Mouse (Mus musculus) liver, embryonic 12.5 days (tissue): ENCODE measurements around the gene 4921524J17Rik. TPM values are rescaled to one million over a fixed set of nuclear protein-coding genes. Genes with fewer than 3 reads are reported as not detected.

Experiments
- ATAC-seq: fragments of 200-750 bp; cut with Nextera tagmentation; 2 replicates; pipeline ENCODE4 v1.8.0; 2017; ENCODE audit warnings: moderate number of reproducible peaks, mild to moderate bottlenecking, moderate library complexity
- H3K27ac ChIP-seq: fragments of 300-500 bp; sonication (generic); 2 replicates; pipeline ENCODE4 v1.5.1; 2016; ENCODE audit warnings: mild to moderate bottlenecking
- H3K27me3 ChIP-seq: fragments of 300-500 bp; sonication (generic); replicated peaks from 2 replicates; pipeline ENCODE4 v1.6.1; 2016; ENCODE audit warnings: mild to moderate bottlenecking, moderate library complexity
- H3K36me3 ChIP-seq: fragments of 300-500 bp; sonication (generic); 2 replicates; pipeline ENCODE4 v1.6.1; 2016; ENCODE audit warnings: mild to moderate bottlenecking, moderate library complexity
- H3K4me1 ChIP-seq: fragments of 300-500 bp; sonication (generic); 2 replicates; pipeline ENCODE4 v1.6.1; 2016
- H3K4me2 ChIP-seq: fragments of 300-500 bp; sonication (generic); 2 replicates; pipeline ENCODE4 v1.6.1; 2016; ENCODE audit warnings: mild to moderate bottlenecking, moderate library complexity
- H3K4me3 ChIP-seq: fragments of 300-500 bp; sonication (generic); 2 replicates; pipeline ENCODE4 v1.5.1; 2016; ENCODE audit warnings: mild to moderate bottlenecking, moderate library complexity
- H3K9ac ChIP-seq: fragments of 300-500 bp; sonication (generic); 2 replicates; pipeline ENCODE4 v1.6.1; 2016; ENCODE audit warnings: mild to moderate bottlenecking, moderate library complexity
- H3K9me3 ChIP-seq: fragments of 300-500 bp; sonication (generic); replicated peaks from 2 replicates; pipeline ENCODE4 v1.6.1; 2016; ENCODE audit warnings: mild to moderate bottlenecking, moderate library complexity
- WGBS: fragments of 180-500 bp; shearing (Covaris S2); methylation state at CpG from one replicate; pipeline ENCODE4 v1.1.7; 2016; ENCODE audit not compliant: insufficient replicate concordance; 5-methylcytosine and 5-hydroxymethylcytosine counted together
- polyA plus RNA-seq: library from polyadenylated mRNA; unstranded; fragments of >200 nt; fragmentation: Nextera tagmentation; extraction: Ambion mirVana; gene quantifications from 2 replicates; pipeline ENCODE4 v1.2.1, GENCODE M21; 2016

4921524J17Rik gene
- polyA plus RNA-seq, 1 experiment from 2014 or later: 25.3 TPM

DNA sequence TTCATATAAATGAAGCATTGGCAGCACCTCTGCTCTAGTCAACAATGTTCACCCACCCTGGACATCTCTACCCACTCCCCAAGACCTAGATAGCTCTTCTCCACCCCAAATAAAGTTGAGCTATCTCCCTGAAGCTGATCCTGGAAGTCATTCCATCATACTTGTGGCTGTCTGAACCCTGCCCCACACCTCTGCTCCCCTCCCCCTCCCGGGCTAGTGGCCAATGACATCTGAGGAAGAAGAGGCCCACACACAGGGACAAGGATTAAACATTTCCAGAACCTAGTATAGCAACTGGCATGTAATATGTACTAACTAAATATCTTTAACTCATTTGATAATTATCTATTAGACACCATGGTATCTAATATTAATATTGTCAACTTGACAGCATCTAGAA is 29.8 kb upstream of the 4921524J17Rik start:
- Histone ChIP-seq H3K27ac (no peak overlapping the region), H3K4me1 (peaks cover 12% of the 10 kb centered on the region), H3K9ac (no peak overlapping the region), H3K27me3 (no peaks in the 10 kb centered on the region), H3K9me3 (no peaks in the 10 kb centered on the region), H3K36me3 (no peaks in the 10 kb centered on the region), H3K4me2 (no peak overlapping the region), H3K4me3 (no peak overlapping the region)
- WGBS: 65% methylated on average over 1 of the region's 1 CpGs
- ATAC-seq: no peak

DNA sequence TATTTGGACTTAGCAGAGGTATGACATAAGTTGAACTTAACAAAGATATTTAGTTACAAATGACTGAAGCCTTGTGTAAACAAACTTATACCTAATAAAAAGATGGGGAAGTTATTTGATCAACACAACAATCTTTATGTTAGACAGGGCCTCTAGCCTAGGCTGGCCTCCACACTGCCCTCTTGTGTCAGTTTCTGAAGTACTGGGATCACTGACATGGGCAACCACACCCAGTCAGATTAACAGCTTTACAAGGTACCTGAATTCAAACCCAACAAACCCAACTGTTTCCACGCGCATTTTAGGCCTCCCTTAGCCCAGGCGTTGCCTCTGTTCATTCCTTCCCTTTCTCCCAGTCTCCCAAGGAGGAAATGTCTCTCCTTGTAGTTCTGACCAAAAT is 28.7 kb upstream of the 4921524J17Rik start:
- no peak for ATAC-seq
- H3K4me2 ChIP-seq: no peak overlapping the region
- WGBS: 62% methylated on average over 3 of the region's 3 CpGs
- no peak overlapping the region for H3K4me3 ChIP-seq
- H3K27me3 ChIP-seq: no peaks in the 10 kb centered on the region
- peaks cover 12% of the 10 kb centered on the region for H3K4me1 ChIP-seq
- no peak overlapping the region for H3K9ac ChIP-seq
- H3K27ac ChIP-seq: no peak overlapping the region
- no peaks in the 10 kb centered on the region for H3K36me3 ChIP-seq
- H3K9me3 ChIP-seq: no peaks in the 10 kb centered on the region

DNA sequence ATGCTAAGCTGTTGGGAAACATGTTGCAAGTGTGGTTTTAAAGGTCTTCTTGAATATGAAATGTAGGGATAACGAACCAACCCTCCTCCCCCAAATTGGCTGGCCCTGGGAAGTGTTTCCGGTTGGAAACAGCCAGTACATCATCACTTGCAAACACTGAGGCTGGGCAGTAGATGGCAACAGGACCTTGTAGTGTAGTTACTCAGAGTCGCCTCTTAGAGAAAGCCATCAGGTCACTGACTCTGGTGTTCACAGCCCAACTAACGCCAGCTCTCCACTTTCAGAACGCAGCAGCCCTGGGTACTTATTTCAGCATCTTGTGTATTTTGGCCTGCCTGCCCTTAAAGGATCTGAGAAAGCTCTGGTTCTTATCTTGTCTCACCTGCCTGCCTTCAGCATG is 28.2 kb upstream of the 4921524J17Rik start:
- Histone ChIP-seq H3K4me3 (no peak overlapping the region), H3K9me3 (no peaks in the 10 kb centered on the region), H3K36me3 (no peaks in the 10 kb centered on the region), H3K9ac (no peak overlapping the region), H3K27me3 (no peaks in the 10 kb centered on the region), H3K4me1 (peaks cover 12% of the 10 kb centered on the region), H3K4me2 (no peak overlapping the region), H3K27ac (no peak overlapping the region)
- WGBS: 46% methylated on average over 5 of the region's 5 CpGs
- ATAC-seq: no peak

DNA sequence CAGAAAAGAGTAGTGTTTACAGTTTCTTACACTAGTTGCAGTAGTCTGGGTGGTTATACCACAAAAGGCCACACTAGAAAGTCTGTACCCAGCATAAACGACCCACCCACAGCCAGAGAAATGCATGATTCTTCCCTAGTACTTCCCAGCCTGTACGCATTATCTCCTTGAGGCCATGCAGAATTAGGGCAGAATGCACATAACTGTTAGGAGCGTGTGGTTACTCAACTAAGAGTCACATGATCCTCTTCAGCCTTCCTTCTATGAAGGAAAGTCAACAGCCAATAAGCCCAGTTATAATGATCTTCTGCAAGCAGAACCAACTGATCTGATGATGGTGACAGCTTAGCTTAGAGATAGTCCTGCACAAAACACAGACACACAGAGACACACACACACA is 26.9 kb upstream of the 4921524J17Rik start:
- H3K4me1 ChIP-seq: peaks cover 12% of the 10 kb centered on the region
- no peak overlapping the region for H3K9ac ChIP-seq
- no peaks in the 10 kb centered on the region for H3K9me3 ChIP-seq
- 0 out of 2 replicates have a peak, but pooled peaks cover 3% of the 10 kb centered on the region for H3K27me3 ChIP-seq
- peak; percentile 53; the same call in 1 of the 2 replicates for ATAC-seq
- H3K36me3 ChIP-seq: no peaks in the 10 kb centered on the region
- 27% methylated on average over 3 of the region's 3 CpGs for WGBS
- H3K4me3 ChIP-seq: no peak overlapping the region
- H3K4me2 ChIP-seq: no peak overlapping the region
- no peak overlapping the region for H3K27ac ChIP-seq

DNA sequence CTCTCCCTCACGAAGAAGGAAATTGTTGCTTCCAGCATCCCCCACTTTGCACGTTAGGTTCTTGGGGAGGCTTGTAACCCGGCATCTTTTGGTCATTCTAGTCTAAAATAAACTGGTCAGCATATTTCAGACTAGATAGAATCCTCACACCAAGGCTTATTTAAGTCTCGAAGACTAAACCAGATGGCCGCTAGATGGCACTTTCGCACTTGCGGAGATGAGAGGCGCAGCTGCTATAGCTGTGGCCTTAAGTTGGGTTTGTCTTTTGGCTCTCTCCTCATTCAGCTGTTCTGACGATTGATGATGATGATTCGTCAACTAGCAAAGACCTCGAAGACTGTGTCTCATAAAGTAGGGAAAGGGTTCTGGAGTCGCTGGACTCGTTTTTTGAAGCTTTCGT is 23.9 kb upstream of the 4921524J17Rik start:
- Histone ChIP-seq H3K4me3 (no peak overlapping the region), H3K36me3 (no peaks in the 10 kb centered on the region), H3K9ac (no peak overlapping the region), H3K4me1 (peaks cover 24% of the 10 kb centered on the region), H3K9me3 (no peaks in the 10 kb centered on the region), H3K27me3 (0 out of 2 replicates have a peak, but pooled peaks cover 4% of the 10 kb centered on the region), H3K27ac (no peak overlapping the region), H3K4me2 (no peak overlapping the region)
- WGBS: 7% methylated on average over 14 of the region's 14 CpGs
- no peak for ATAC-seq

DNA sequence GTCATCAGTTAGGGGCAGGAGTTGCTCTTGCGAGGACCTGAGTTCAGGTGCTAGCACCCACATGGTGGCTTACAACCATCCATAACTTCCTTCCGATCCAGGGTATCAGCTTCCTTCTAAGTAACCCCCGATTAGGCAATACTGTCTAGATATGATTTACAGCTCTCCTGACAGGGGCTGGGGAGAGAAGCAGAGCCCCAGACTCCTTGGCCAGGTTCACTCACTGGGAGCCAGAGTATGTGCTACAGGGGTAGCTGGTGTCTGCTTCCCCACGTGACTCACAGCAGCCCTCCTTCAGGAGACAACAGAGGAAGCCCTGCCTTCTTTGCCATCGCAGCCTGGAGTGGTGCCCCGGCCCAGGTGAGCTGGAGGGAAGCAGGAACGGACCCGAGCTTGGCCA is 22.1 kb upstream of the 4921524J17Rik start:
- Histone ChIP-seq H3K36me3 (no peaks in the 10 kb centered on the region), H3K9me3 (no peaks in the 10 kb centered on the region), H3K4me3 (no peak overlapping the region), H3K4me2 (no peak overlapping the region), H3K27ac (no peak overlapping the region), H3K4me1 (peaks cover 20% of the 10 kb centered on the region; the same call in 1 of the 2 replicates), H3K9ac (no peak overlapping the region), H3K27me3 (0 out of 2 replicates have a peak, but pooled peaks cover 4% of the 10 kb centered on the region)
- no peak for ATAC-seq
- WGBS: 53% methylated on average over 8 of the region's 8 CpGs

DNA sequence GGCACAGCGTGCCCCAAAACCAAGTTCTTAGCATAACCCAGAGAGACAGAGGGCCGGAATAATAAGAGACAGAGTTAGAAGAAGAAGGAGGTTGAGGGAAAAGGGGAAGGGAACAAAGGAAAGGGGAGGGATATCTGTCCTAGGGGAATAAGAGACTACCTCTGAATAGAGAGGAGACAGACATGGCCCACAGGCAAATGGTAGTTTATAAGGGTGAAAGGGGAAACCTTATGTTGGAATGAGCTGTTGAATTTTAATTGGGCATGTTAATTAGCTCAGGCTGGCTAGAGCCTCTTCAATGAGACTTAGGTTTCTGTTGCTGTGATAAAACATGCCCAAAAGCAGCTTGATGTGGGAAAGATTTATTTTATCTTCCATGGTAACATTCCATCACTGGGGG is 20.6 kb upstream of the 4921524J17Rik start:
- Histone ChIP-seq H3K36me3 (no peaks in the 10 kb centered on the region), H3K4me1 (peaks cover 12% of the 10 kb centered on the region; the same call in 1 of the 2 replicates), H3K27ac (no peak overlapping the region), H3K4me2 (no peak overlapping the region), H3K9me3 (no peaks in the 10 kb centered on the region), H3K9ac (no peak overlapping the region), H3K4me3 (no peak overlapping the region), H3K27me3 (0 out of 2 replicates have a peak, but pooled peaks cover 4% of the 10 kb centered on the region)
- WGBS: 66% methylated on average over 2 of the region's 2 CpGs
- ATAC-seq: no peak

DNA sequence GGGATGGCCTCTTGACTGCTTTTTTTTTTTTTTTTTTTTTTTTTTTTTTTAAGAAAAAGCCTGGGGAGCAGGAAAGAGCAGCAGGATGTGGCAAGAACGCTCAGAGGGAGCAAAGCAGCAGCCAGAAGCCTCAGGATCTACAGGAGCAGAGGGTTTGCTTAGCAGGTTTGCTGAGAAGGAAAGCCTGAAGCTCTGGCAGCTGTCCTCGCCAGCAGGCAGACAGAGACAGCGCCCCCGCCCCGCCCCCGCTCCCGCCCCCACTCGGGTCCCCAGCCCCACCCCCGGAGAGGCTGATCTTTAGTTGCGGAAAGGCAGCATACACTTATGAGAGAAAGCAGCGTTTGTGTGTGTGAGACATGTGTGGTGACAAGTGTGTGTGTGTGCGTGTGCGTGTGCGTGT is 19.7 kb upstream of the 4921524J17Rik start:
- H3K27ac ChIP-seq: no peak overlapping the region
- no peak overlapping the region; the same call in 1 of the 2 replicates for H3K4me3 ChIP-seq
- H3K27me3 ChIP-seq: 0 out of 2 replicates have a peak, but pooled peaks cover 4% of the 10 kb centered on the region
- H3K9me3 ChIP-seq: no peaks in the 10 kb centered on the region
- no peak for ATAC-seq
- H3K4me1 ChIP-seq: peaks cover 12% of the 10 kb centered on the region; the same call in 1 of the 2 replicates
- H3K4me2 ChIP-seq: peak overlapping the region; percentile 50
- no peak overlapping the region for H3K9ac ChIP-seq
- no peaks in the 10 kb centered on the region for H3K36me3 ChIP-seq
- WGBS: 18% methylated on average over 14 of the region's 14 CpGs

DNA sequence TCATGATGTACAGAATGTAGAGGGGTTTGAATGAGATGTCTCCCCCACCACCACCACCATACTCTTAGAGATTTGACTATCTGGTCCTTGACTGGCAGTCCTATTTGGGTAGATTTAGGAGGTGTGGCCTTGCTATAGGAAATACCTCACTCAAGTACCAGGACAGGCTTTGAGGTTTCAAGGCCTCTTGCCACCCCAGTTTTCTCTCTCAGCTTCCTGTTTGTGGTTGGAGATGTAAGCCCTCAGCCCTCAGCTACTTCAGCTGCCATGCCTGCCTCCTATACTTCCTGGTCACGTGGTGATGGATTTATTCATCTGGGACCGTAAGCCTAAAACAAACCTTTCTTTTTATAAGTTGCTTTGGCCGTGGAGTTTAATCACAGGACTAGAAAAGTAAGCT is 17.7 kb upstream of the 4921524J17Rik start:
- H3K27ac ChIP-seq: no peak overlapping the region
- 65% methylated on average over 3 of the region's 3 CpGs for WGBS
- H3K9ac ChIP-seq: no peak overlapping the region
- peaks cover 12% of the 10 kb centered on the region; the same call in 1 of the 2 replicates for H3K4me1 ChIP-seq
- no peak for ATAC-seq
- no peaks in the 10 kb centered on the region for H3K36me3 ChIP-seq
- 0 out of 2 replicates have a peak, but pooled peaks cover 4% of the 10 kb centered on the region for H3K27me3 ChIP-seq
- no peaks in the 10 kb centered on the region for H3K9me3 ChIP-seq
- H3K4me3 ChIP-seq: no peak overlapping the region
- no peak overlapping the region for H3K4me2 ChIP-seq

DNA sequence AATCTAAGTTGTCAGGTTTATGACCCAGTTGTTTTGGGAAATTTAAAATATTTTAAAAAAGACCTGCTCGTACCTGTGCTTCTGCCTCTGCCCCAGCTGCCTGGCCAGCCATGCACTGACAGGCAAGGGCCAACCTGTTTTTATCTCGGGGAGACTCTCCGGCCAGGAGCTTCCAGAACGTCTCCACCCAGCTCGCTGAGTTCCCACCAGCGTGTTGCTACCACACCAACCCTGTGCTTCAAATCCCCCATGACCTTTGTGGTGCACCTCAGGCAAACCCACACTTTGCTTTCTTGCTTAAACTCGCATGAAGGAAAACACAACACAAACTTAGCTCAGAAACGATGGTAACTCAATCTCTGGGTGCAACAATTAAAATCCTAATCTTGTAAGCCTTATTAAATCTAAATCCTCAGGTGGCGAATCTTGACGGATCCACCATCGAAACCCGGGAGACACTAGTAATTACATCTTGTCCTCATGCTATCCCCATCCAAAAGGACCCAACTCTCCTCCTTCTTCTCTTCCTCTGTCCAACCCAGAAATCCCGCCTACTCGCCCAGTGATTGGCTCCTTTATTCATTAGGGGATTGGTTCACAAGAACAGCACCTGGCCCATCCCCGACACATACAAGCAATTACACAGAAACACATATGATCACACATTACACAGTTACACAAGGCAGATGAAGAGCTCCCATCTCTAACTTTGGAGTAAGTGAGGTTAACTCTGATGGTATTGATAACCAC is 13.5 kb upstream of the 4921524J17Rik start:
- H3K4me1 ChIP-seq: no peaks in the 10 kb centered on the region
- 68% methylated on average over 15 of the region's 15 CpGs for WGBS
- H3K4me3 ChIP-seq: no peak overlapping the region
- no peak overlapping the region for H3K4me2 ChIP-seq
- ATAC-seq: no peak
- no peaks in the 10 kb centered on the region for H3K36me3 ChIP-seq
- no peaks in the 10 kb centered on the region for H3K27me3 ChIP-seq
- H3K9me3 ChIP-seq: no peaks in the 10 kb centered on the region
- H3K9ac ChIP-seq: no peak overlapping the region
- no peak overlapping the region for H3K27ac ChIP-seq

DNA sequence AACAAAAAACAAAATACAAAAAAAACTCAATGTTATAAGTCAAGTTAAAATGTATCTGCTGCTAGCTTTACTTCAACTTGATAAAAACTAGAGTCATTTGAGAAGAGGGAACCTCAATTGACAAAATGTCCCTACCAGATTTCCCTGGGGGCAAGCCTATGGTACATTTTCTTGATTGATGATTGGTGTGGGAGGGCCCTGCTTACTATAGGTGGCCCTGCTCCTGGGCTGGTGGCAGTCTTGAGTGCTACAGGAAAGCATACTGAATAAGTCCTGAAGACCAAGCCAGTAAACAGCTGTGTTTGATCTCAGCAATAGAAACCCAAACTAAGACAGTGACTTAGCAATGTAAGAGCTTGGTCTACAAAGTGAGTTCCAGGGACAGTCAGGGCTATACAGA is 11.5 kb upstream of the 4921524J17Rik start:
- H3K27ac ChIP-seq: no peak overlapping the region
- H3K36me3 ChIP-seq: no peaks in the 10 kb centered on the region
- no peaks in the 10 kb centered on the region for H3K9me3 ChIP-seq
- H3K27me3 ChIP-seq: no peaks in the 10 kb centered on the region
- H3K4me2 ChIP-seq: no peak overlapping the region
- H3K4me1 ChIP-seq: no peaks in the 10 kb centered on the region
- ATAC-seq: no peak
- H3K4me3 ChIP-seq: no peak overlapping the region
- H3K9ac ChIP-seq: no peak overlapping the region

DNA sequence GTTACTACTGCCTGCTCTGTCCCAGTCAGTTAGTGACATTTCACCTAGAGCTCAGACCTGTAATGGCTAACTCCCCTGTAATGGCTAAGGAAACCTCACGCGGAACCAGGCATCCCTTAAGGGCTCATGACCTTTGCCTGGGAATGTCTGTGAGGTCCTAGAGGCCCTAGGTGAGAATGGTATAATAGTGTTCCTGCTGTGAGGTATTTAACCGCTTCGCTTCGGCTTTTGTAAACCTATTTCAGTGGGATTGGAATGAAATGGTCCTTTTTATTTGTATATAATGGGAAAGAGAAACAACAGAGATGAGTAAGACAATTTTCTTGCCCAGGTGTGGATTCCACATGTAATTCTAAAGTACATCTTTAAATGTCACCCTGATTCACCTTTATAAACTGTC is 8.9 kb upstream of the 4921524J17Rik start:
- H3K4me2 ChIP-seq: no peak overlapping the region
- no peaks in the 10 kb centered on the region for H3K9me3 ChIP-seq
- no peak overlapping the region for H3K27ac ChIP-seq
- no peaks in the 10 kb centered on the region for H3K36me3 ChIP-seq
- 65% methylated on average over 5 of the region's 5 CpGs for WGBS
- H3K4me3 ChIP-seq: no peak overlapping the region
- H3K27me3 ChIP-seq: no peaks in the 10 kb centered on the region
- H3K4me1 ChIP-seq: no peaks in the 10 kb centered on the region
- no peak overlapping the region for H3K9ac ChIP-seq
- ATAC-seq: no peak
